In genomic region chr2:103215801-103216200, GRCm38 (mm10) we compare ENCODE assay signal across 22 mouse cellular contexts.
DNase-seq lines count a peak whose midpoint lies in the region; ATAC-seq lines count a peak whose summit lies in the region.
"Had no signal": no experiment of that assay in that cellular context is flagged by ENCODE, and none has a peak within 500 bp of the region (broad histone marks: within the 10 kb centered on the region; RNA-seq: fewer than 3 reads in every experiment).

No protein-coding gene starts in this region.

- no peak overlapping the region for H3K4me2 ChIP-seq in forebrain, embryonic 14.5 days (ENCODE audit: low read length)
- no peak overlapping the region for H3K4me2 ChIP-seq in forebrain, embryonic 16.5 days (ENCODE audit: low read length)
- H3K4me2 ChIP-seq: embryonic facial prominence, embryonic 12.5 days; forebrain, embryonic 12.5 days; forebrain, embryonic 15.5 days had no signal

- H3K9me3 ChIP-seq in forebrain, embryonic 14.5 days (replicated peaks; ENCODE audit: control insufficient read depth, low read length), result no peaks in the 10 kb centered on the region
- no peaks in the 10 kb centered on the region for H3K9me3 ChIP-seq in forebrain, embryonic 16.5 days (ENCODE audit: control insufficient read depth, low read length)
- H3K9me3 ChIP-seq: embryonic facial prominence, embryonic 10.5 days; embryonic facial prominence, embryonic 12.5 days; forebrain, embryonic 10.5 days; forebrain, embryonic 12.5 days; forebrain, embryonic 15.5 days; G1E had no signal

- H3K27me3 ChIP-seq in forebrain, embryonic 14.5 days (replicated peaks; ENCODE audit: control insufficient read depth, insufficient read depth, low read length), result no peaks in the 10 kb centered on the region
- no peaks in the 10 kb centered on the region for H3K27me3 ChIP-seq in forebrain, embryonic 16.5 days (replicated peaks; ENCODE audit: control insufficient read depth, insufficient read depth, low read length)
- H3K27me3 ChIP-seq: embryonic facial prominence, embryonic 12.5 days; forebrain, embryonic 12.5 days; forebrain, embryonic 15.5 days; Patski had no signal

- intact Hi-C loops in left cerebral cortex, postnatal 25 days (cut with DNase I), result no loop called here

- no peak overlapping the region for H3K27ac ChIP-seq in forebrain, embryonic 14.5 days (ENCODE audit: low read depth, low read length)
- H3K27ac ChIP-seq in forebrain, embryonic 16.5 days (ENCODE audit: low read length), result no peak overlapping the region
- H3K27ac ChIP-seq: embryonic facial prominence, embryonic 10.5 days; embryonic facial prominence, embryonic 12.5 days; forebrain, embryonic 12.5 days; forebrain, embryonic 15.5 days had no signal

- WGBS in forebrain, embryonic 14.5 days, result 82% methylated on average over 4 of the region's 4 CpGs
- WGBS in forebrain, embryonic 16.5 days, result 75% methylated on average over 4 of the region's 4 CpGs

- H3K36me3 ChIP-seq in forebrain, embryonic 14.5 days (ENCODE audit: control insufficient read depth, insufficient read depth, low read length), result no peaks in the 10 kb centered on the region
- H3K36me3 ChIP-seq in forebrain, embryonic 16.5 days (ENCODE audit: control insufficient read depth, insufficient read depth), result no peaks in the 10 kb centered on the region
- H3K36me3 ChIP-seq: embryonic facial prominence, embryonic 10.5 days; embryonic facial prominence, embryonic 12.5 days; forebrain, embryonic 10.5 days; forebrain, embryonic 12.5 days; forebrain, embryonic 15.5 days; G1E had no signal

- H3K4me3 ChIP-seq in forebrain, embryonic 14.5 days (ENCODE audit: low read depth, low read length), result no peak overlapping the region
- no peak overlapping the region for H3K4me3 ChIP-seq in forebrain, embryonic 16.5 days (replicated peaks; ENCODE audit: low read length)
- H3K4me3 ChIP-seq: embryonic facial prominence, embryonic 10.5 days; embryonic facial prominence, embryonic 12.5 days; forebrain, embryonic 10.5 days; forebrain, embryonic 12.5 days; forebrain, embryonic 15.5 days had no signal

- no peak overlapping the region for H3K9ac ChIP-seq in forebrain, embryonic 14.5 days (ENCODE audit: low read length)
- no peak overlapping the region for H3K9ac ChIP-seq in forebrain, embryonic 16.5 days (replicated peaks; ENCODE audit: low read depth, low read length)
- H3K9ac ChIP-seq: embryonic facial prominence, embryonic 12.5 days; forebrain, embryonic 12.5 days; forebrain, embryonic 15.5 days had no signal

- ATAC-seq in forebrain, embryonic 14.5 days, result no peak
- ATAC-seq in forebrain, embryonic 16.5 days, result no peak
- ATAC-seq: activated CD4-positive, CD25-positive, alpha-beta regulatory T cell, adult 4 months; CD4-positive, CD25-positive, alpha-beta regulatory T cell, adult 4 months; forebrain, embryonic 15.5 days had no signal

- peak; percentile 46 to 58 for DNase-seq in cerebellum, postnatal 10 days
- DNase-seq in cerebellum, postnatal 25 days, result no peak
- DNase-seq in forebrain, embryonic 14.5 days (ENCODE audit: low spot score), result peak; percentile 15
- peak; percentile 90 for DNase-seq in fat pad, adult 2 months (ENCODE audit: extremely low read depth, low read depth, low spot score)
- no peak for DNase-seq in left cerebral cortex, postnatal 25 days (ENCODE audit: low spot score in 2 of 2)
- DNase-seq: adrenal gland, adult 8-10 months; adrenal gland, postnatal 14 days; adrenal gland, postnatal 36 days; B cell, adult 2 months; cerebellum, adult 11-12 months; cerebellum, adult 8-10 months; cerebellum, adult 9-11 months had no signal

- no peaks in the 10 kb centered on the region for H3K4me1 ChIP-seq in forebrain, embryonic 14.5 days (ENCODE audit: control insufficient read depth, insufficient read depth, low read length)
- no peaks in the 10 kb centered on the region for H3K4me1 ChIP-seq in forebrain, embryonic 16.5 days (replicated peaks; ENCODE audit: control insufficient read depth, insufficient read depth, low read length)
- H3K4me1 ChIP-seq: embryonic facial prominence, embryonic 12.5 days had no signal

Comparison
In these comparisons a context has a peak if more than half of its experiments do, and no peak if none do; other contexts are left out.
1. DNase-seq: peak in cerebellum, postnatal 10 days (2 of 2), forebrain, embryonic 14.5 days (single experiment) and fat pad, adult 2 months (single experiment); none in cerebellum, postnatal 25 days (0 of 2) and left cerebral cortex, postnatal 25 days (0 of 2).